Mouse (Mus musculus) colon, adult 2 months (tissue): Measurements from ENCODE around the gene Tmem201. TPM values are rescaled to one million over a fixed set of nuclear protein-coding genes. Genes with fewer than 3 reads are reported as not detected.

Experiments
- polyA plus RNA-seq: library from polyadenylated mRNA; depleted of rRNA; stranded (reverse); fragments of >200 nt; gene quantifications from 2 replicates; pipeline ENCODE4 v1.2.3, GENCODE M21; 2012; rRNA removed

The Tmem201 gene
- polyA plus RNA-seq, result 30.3 and 34.2 TPM in 2 replicates

GRCm38 (mm10) chr4:149737383-149738324 is at the start of gene Tmem201:
TSS of gene Tmem201 (minus strand) at chr4:149738044.

DNA sequence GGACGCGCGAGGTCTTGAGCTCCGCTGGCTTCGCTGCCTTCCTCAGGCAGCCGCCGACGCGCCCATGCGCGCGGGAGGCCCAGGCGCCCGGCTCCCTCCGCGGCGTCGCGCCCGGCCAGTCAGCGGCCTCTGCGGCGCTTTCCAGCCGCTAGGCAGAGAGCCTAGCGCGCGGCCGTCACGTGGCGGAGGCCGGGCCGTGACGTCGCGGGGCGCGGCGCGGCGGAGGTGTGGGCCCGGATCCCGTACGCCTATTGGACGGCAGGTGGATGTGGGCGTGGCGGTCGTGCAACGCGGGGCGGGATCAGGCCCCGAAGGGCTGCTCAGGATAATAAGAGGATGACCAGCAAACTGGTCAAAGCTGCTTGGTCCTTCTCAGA is 36.2 kb upstream of the Tmem201 start, which contains the start of gene Slc25a33:
TSS of gene Slc25a33 (minus strand) at position 184 of the 377 bp plus-strand sequence.

DNA sequence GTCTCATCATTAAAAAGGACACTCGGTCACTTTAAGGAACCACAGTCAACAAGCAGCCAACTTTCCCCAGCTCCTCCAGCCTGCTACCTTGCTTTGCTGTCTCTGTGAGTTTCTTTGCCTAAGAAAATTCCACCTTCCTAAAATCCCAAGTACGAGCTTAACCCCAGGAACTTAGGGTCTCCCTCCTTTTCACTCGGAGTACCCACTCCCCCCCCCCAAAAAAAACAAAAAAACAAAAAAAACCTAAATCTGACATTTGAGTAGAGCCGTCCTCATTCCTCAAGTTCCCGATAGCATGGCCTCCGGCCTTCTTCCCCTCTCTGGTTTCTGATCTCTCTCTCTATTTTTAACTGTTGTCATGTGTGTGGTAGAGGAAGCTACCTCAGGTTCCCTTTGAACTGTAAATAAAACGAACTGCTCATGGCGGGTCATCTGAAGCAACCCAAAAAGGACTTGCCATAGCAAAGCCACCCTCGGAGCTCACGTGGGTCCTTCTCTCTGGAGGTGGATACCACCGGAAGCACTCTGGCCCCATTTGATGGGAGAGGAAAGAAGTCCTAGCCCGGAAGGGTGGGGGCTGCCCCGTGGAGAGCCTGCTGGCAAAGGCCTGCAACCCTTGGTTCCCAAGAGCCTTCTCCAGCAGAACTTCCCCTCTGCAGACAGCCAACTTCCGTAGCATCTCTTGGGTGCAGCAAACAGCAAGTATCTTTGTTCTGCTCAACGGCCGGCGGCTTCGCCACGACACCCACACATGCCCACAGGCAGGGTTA is 35.4 kb downstream of the Tmem201 start, which contains the start of gene Pik3cd:
TSS of gene Pik3cd (minus strand) at position 362 of the 770 bp plus-strand sequence.

Other genes starting within 250 kb of the Tmem201 start
- 23.1 and 27.2 TPM in 2 replicates for gene Ctnnbip1, start 219.8 kb downstream of the Tmem201 start, polyA plus RNA-seq
- gene Clstn1, start 151.6 kb downstream of the Tmem201 start, polyA plus RNA-seq, result 99.1 and 117 TPM in 2 replicates
- gene Pik3cd, start 35.5 kb downstream of the Tmem201 start, polyA plus RNA-seq, result 6.5 and 6.8 TPM in 2 replicates
- gene Slc25a33, start 36.2 kb upstream of the Tmem201 start, polyA plus RNA-seq, result 13.2 and 16.9 TPM in 2 replicates
- gene Spsb1, start 217.0 kb upstream of the Tmem201 start, polyA plus RNA-seq, result 16.8 and 20.3 TPM in 2 replicates